Mouse (Mus musculus): Measurements from ENCODE around the gene Atf7ip.
A peak's percentile ranks its signal among the peaks of the same experiment; 100 is the strongest.

Atf7ip gene

GRCm38 (mm10) chr6:136486166-136486565 lies 19.8 kb upstream of the Atf7ip start:
- DNase-seq (ENCODE audit: low read depth, low spot score): no peak

DNA sequence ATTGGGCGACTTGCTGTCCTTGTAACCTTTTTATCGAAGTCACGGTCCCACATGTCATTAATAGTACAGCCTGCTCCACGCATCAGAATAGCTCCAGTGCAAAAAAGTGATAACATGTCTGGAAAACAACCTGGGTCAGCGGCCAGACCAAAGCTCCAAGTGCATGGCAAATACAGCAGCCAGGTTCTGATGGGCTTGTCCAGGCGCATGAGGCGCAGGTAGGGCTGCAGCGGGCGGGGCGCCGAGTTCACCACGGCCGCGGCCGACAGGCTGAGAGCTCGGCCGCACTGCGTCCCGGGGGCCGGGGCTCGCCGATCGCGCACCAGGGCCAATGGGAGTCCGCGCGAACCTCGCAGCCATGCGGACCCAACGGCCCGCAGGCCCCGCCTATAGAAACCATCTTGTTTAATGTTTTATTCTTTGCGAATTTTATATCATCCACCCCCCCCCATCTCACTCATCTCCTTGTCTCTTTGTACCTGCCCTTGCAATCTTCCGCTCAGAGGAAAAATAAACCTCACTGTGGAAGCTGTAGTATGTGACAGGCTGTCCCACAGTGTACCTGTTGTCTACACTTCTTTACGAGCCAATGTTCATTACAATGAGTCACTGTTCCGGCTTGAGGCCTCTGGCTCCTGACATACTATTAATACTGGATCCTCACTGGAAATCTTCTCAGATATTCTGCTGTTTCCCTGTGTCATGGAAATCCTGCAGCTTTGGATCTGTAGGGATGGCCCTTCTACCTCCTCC lies 19.0 kb upstream of the Atf7ip start:
- DNase-seq (ENCODE audit: low read depth, low spot score): no peak

DNA sequence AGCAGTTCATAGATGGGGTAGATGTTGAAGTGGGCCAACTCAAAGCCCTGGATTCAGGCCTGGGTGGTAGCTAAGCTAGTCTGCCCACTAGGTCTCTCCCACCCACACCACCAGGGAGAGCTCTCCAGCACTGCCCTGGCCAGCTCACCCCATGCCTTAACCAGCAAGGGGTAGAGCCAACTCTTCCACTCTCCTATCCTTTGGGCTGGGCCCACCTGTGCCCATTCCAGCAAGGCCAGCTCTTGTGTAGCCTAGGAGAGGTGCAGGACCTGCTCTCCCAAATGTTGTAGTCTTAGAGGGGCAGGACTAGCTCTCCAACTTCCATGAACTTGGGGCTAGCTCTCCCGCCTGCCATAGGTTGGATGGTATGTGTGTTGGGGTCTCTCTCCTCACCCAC lies 18.4 kb upstream of the Atf7ip start:
- DNase-seq (ENCODE audit: low read depth, low spot score): no peak

DNA sequence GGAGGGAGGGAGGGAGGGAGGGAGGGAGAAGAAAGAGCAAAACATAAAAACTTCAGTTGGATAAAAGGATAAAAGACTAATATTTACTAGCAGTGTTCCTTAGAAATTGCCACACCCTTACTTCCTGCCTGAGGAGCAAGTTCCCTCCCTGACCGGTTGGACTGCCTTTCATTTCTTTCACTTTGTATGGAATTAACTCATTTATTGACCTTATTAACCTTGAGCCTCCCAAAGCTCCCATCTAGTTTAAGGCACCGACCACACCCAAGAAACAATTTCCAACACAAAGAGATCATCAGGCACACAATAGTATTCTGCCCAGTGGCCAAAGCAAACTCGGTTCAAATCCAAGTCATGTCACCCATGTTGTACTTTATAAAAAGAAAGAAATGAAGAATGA lies 16.1 kb upstream of the Atf7ip start:
- DNase-seq (ENCODE audit: low read depth, low spot score): no peak

- no peak for DNase-seq (ENCODE audit: low read depth, low spot score)
These were observed 15.2 kb upstream of the Atf7ip start for GRCm38 (mm10) chr6:136490516-136491475.

GRCm38 (mm10) chr6:136491631-136492030 lies 14.3 kb upstream of the Atf7ip start:
- DNase-seq (ENCODE audit: low read depth, low spot score): no peak

- no peak for DNase-seq (ENCODE audit: low read depth, low spot score)
These were observed 13.7 kb upstream of the Atf7ip start for GRCm38 (mm10) chr6:136492251-136492650.

DNA sequence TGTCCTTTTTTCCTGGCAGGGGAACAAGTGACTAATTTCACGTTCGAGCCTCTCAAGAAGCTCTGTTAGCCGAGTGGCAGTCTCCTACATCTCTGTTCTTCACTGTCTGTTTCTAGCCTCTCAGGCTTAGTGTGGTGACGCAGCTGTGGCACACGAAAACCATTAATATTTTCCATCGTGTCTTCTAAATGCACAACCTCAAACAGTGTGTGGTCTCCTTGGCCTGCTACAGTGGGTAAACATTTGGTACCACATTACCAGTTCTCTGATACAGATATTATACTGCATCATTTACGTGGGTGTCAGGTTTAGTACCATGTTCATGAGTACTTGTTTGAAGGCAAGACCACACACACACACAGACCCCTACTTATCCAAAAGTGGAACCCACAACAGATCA lies 12.5 kb upstream of the Atf7ip start:
- DNase-seq (ENCODE audit: low read depth, low spot score): no peak

DNA sequence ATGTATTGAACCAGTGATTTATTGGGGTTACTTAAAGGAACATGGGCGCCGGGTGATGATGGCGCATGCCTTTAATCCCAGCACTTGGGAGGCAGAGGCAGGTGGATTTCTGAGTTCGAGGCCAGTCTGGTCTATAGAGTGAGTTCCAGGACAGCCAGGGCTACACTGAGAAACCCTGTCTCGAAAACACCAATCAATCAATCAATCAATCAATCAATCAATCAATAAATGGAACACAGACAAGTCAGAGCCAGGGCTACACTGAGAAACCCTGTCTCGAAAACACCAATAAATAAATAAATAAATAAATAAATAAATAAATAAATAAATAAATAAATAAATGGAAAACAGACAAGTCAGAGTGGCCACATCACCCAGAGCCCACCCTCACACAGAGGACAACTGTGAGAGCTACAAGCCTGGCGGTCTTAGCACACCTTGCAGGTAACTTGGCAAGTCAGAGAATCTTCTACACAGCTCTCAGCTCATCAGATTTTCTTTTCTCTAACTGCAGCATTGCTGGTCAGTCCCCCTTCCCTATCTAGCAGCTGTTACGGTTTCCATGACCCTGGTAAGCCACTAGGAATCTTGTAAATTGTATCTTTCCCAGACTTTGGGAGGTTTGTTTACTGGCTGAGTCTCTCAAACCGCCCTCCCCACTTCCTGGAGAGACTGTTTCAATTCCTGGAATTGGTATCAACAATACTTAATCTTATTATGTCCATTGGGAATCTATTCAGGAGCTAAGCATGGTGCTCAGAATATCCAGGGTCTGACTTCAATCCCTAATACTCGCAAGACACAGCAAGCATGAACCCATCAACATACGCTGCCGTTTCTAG lies 11.8 kb upstream of the Atf7ip start:
- DNase-seq (ENCODE audit: low read depth, low spot score): no peak

DNA sequence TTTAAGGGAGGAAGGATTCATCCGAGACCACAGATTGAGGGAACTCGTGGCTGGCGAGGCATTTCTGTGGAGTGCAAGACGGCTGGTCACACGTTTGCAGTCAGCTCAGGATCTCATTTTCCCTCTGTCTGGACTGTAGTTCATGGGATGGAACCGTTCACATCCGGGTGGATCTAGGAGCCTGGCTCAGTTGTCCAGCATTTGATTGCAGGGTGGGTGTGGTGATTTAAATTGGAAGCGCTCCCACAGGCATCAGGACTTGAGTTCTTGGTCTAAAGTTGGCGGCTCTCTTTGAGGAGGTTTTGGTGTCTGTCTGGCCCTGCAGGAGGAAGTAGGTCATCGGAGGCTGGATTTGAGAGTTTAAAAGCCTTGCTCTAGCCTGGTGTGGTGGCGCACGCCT lies 10.9 kb upstream of the Atf7ip start:
- DNase-seq (ENCODE audit: low read depth, low spot score): no peak

- DNase-seq (ENCODE audit: low read depth, low spot score): no peak
These were observed 8.2 kb upstream of the Atf7ip start for GRCm38 (mm10) chr6:136497744-136498143.

DNA sequence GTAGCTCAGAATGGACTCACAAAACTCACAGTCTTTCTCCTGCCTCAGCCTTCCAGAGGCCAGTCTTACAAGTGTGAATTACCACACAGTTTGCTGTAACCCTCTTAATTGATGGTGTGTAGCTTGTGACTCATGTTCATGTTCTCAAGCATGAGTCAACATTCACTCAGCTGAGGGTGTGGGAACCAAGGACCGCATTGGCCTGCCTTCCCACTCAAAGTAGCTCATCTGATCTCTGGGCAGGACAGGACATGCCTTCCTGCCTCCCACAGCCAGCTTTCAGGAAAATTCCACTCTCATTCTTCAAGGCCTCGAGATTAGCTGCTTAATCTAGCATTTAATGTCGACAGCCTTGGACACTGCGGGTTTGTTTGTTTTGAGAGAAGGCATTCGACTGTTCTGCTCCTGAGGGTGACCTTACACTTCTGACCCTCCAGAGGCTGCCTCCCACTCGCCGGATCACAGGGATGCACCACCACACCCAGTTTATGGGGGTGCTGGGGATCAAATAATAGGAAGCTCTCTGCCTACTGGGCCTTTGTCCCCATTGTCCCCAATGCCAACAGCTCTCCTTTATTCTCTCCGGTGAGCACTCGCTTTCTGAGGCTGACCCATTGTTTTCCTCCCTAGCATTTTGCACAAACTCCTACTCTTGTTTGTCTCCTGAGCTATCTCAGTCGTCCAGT lies 6.5 kb upstream of the Atf7ip start:
- no peak for DNase-seq (ENCODE audit: low read depth, low spot score)

DNA sequence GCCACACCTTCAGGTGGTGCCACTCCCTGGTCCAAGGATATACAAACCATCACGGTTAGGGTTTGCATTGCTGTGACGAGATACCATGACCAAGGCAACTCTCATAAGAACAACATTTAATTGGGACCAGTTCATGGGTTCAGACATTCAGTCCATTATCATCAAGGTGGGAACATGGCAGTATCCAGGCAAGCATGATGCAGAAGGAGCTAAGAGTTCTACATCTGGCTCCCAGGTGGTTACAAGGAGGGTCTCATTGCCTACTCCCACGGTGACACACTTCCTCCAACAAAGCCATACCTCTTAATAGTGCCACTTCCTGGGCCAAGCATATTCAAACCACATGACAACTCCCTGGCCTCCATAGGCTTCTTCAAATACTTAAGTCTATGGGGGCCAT lies 2.7 kb downstream of the Atf7ip start:
- no peak for DNase-seq (ENCODE audit: low read depth, low spot score)

DNA sequence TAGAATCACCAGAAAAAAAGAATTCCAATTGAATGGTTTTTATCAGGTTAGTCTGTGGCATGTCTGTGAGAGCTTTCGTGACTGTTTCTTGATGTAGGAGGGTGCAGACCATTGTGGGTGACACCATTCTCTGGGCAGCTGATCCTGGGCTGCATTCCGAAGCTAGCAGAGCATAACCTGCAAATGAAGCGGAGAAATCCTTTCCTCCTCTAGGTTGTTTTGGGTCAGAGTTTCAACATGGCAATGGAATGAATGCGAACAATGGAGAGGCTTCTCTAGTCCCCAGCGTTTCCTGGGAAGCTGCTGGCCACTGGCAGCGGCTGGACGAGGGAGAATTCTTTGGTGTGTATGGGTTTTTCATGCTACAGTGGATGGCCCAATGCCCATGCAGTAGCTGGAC lies 5.0 kb downstream of the Atf7ip start:
- DNase-seq (ENCODE audit: low read depth, low spot score): no peak

DNA sequence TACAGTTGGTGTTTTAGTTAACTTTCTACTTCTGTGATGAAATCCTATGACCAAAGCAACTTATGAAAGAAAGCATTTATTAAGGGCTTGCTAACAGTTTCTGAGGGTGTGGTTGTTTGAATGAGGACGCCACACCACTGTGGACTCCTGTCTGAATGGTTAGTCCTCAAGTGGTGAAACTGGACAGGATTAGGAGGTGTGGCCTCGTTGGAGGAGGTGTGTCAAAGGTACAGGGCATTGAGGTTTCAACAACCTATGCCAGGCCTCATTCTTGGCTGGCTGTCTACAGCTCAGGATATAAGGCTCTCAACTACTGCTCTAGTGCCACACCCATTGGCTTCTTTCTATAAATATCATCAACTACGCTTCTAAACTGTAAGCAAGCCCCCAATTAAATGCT lies 6.4 kb downstream of the Atf7ip start:
- no peak for DNase-seq (ENCODE audit: low read depth, low spot score)

GRCm38 (mm10) chr6:136516626-136517025 lies 10.7 kb downstream of the Atf7ip start:
- no peak for DNase-seq (ENCODE audit: low read depth, low spot score)

DNA sequence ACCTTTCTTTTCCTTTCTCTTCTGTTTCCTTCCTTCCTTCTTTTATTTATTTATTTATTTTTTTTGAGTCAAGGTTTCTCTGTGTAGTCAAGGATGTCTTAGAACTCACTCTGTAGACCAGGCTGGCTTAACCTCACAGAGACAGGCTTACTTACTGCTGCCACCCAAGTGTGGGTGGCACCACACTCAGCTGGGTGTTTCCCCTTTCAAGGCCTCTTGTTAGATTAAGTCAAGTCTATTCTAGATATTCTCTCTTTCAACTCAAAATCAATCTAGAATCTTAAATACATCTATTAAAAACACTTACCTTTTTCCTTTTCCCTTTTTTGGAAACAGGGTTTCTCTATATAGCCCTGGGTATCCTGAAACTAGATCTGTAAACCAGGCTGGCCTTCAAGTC lies 11.3 kb downstream of the Atf7ip start:
- DNase-seq (ENCODE audit: low read depth, low spot score): no peak

- peak; percentile 97 for DNase-seq (ENCODE audit: low read depth, low spot score)
These were observed 12.7 kb downstream of the Atf7ip start for GRCm38 (mm10) chr6:136518537-136519246.

- DNase-seq (ENCODE audit: low read depth, low spot score): no peak
These were observed 13.3 kb downstream of the Atf7ip start for GRCm38 (mm10) chr6:136519254-136519653.

DNA sequence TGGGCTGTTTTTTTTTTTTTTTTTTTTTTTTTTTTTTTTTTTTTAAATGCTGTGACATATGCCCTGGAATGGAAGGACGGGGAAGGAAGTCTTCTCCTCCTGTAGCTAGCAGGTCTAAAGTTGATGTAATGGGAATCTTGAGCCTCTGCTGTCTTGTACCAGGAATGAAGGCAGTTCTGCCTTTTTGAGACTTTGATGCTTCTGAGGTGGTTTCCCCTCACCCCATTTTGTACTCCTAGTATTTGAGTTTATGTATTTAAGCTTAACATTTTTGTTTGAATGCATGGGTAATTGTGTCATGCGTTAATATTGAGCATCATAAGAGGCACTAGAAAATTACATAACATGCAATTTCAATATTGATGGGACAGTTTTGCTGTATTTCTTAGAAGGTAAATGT lies 14.4 kb downstream of the Atf7ip start:
- no peak for DNase-seq (ENCODE audit: low read depth, low spot score)

- no peak for DNase-seq (ENCODE audit: low read depth, low spot score)
These were observed 15.7 kb downstream of the Atf7ip start for GRCm38 (mm10) chr6:136521681-136522080.
